Mouse (Mus musculus) frontal cortex, postnatal 10 days (tissue): ENCODE measurements around the gene 6430548M08Rik.

Experiments
- DNase-seq, 2 experiments: peaks; one replicate each; pipeline ENCODE4 v3.0.0; 2022; ENCODE audit warnings: low spot score in 2 of 2, mixed read lengths in 1 of 2

Gene 6430548M08Rik

DNA sequence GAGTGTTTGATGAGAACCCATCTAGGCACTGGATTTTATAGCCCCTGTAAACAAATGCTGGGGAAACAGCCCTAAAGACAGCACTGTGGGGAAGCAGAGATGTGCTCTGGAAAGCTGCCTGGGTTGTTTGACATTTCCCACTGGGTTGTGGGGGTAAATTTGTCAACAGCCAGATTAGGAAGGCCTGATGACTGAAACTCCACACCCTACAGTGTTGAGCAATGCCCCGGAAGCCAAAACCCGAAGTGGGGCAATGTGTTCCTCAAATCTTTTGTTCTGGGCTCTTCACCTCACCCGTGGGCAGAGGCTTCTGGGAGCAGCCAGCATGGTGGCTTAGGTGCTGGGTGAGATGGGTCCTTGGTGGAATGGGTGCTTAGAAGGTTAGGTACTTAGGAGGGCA lies 4.8 kb upstream of the 6430548M08Rik start:
- no peak for DNase-seq

DNA sequence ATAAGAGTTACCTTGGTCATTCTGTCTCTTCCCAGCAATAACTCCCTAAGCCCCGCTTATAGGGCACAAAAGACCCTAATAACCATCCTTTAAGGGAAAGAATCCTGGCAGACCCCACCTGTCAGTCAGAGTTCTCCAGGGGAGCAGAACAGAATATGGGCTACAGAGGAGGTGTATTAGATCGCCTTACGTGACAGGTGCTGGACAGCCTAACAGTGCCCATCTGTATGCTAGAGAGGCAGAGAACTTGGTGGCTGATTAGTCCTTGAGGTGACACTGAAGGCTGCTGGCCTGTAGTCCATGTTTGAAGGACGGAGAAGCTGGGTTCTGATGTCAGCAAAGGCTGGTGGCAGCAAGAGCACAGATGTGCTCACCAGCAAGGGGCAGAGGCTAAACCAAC lies 3.0 kb upstream of the 6430548M08Rik start:
- DNase-seq, result no peak

DNA sequence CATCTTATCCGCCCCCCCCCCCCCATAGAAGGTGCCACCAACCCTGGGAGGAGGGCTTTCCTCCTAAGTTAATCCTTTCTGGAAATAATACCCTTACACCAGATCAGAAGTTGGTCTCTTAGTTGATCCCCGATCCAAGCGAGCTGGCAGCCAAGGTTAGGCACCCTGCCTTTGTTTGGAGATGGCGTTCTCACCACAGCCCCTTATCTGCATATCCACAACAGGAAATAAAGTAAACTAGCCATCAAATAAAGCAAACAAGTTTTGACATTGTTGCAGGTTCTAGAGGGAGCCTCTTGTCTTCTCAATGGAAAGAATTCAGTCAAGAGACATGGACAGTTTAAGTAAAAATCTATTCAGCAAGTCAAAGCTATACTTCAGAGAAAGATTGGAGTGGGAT lies 2.6 kb upstream of the 6430548M08Rik start:
- DNase-seq, result no peak

- DNase-seq, result no peak
Observed at GRCm38 (mm10) chr8:120112535-120112934, 1.4 kb upstream of the 6430548M08Rik start.

DNA sequence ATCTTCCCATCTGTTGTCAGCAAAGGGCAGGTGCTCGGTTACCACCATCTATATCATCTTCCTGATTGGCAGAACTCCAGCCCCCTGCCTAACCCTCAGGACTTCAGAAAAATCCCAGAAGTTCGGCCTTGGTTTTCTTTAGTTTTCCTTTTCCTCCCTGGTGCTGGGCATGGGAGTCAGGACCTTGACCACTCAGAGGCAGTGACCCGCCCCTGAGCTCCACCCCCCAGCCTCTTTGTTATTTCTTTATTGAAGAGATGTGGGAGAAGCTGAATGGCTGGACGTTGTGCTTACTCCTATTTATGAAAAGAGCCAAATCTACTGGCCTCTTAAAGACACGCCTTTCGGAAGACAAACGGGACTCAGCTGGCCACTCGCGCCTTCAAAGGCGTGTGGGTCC lies 646 bp upstream of the 6430548M08Rik start:
- no peak for DNase-seq

GRCm38 (mm10) chr8:120114315-120114841 lies 426 bp downstream of the 6430548M08Rik start:
- peak in 1 of 2 experiments; percentile 54 for DNase-seq

DNA sequence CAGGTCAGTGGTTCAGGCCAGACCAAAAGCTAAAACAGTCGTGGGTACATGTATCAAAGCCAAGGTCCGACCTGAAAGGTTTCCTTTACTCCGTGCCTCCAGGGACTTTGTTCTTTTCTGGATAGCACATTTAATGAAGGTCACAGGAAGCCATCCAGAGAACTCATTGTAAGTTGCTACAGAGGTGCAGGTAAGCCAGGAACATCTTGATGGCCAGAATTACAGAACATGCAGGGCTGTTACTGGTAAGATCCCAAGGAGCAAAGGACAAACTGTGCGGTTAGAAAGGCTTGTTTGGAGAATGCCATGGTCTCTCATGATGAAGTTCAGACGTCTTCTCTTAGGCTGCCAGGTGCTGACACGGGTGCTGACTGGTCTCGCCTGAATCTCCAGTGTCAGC lies 2.6 kb downstream of the 6430548M08Rik start:
- no peak for DNase-seq

DNA sequence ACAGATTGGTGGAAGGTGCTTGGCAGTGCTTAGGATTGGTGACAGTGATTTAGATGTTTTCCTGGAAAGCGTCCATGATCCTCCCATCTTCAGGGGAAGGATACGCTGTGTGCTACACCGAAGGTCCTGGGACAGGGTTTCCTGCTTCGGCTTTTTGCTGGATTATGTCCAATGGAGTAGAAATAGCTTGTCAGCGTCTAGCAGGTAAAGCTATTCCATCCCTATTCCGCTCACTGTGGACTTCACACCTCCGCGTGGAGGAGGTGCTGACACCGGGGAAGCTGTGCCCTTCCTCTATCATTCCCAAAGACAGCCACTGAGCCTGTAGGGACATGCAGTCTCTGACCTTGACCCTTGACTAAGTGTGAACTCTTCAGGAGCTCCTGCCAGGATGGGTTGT lies 4.2 kb downstream of the 6430548M08Rik start:
- DNase-seq, result no peak

GRCm38 (mm10) chr8:120118847-120119246 lies 4.9 kb downstream of the 6430548M08Rik start:
- DNase-seq, result no peak

GRCm38 (mm10) chr8:120119429-120119828 lies 5.5 kb downstream of the 6430548M08Rik start:
- DNase-seq, result no peak

- no peak for DNase-seq
Observed at GRCm38 (mm10) chr8:120119931-120120330, 6.0 kb downstream of the 6430548M08Rik start.

- DNase-seq, result no peak
Observed at GRCm38 (mm10) chr8:120120951-120121350, 7.0 kb downstream of the 6430548M08Rik start.

- no peak for DNase-seq
Observed at GRCm38 (mm10) chr8:120124261-120124660, 10.3 kb downstream of the 6430548M08Rik start.

- no peak for DNase-seq
Observed at GRCm38 (mm10) chr8:120124836-120125389, 11.0 kb downstream of the 6430548M08Rik start.

GRCm38 (mm10) chr8:120126357-120127161 lies 12.6 kb downstream of the 6430548M08Rik start:
- no peak for DNase-seq

- no peak for DNase-seq
Observed at GRCm38 (mm10) chr8:120129547-120129946, 15.6 kb downstream of the 6430548M08Rik start.

DNA sequence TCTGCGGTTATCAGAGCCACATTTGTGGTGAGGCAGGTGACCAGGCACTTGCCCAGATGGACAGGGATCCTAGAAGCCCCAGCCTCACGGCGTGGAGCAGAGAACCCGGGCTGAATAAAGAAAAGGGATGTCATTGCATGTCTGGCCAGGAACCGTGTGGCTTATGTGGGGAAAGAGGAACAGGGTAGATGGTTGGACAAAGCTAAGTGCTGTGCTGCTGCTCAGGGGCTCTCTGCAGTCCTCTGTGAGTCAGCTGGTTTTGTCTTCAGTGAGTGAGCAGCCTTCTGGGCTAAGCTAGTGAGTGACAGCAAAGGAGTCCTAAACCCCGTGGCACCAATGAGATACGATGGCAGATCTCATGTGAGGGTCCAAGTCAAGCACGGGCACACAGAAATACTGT lies 17.2 kb downstream of the 6430548M08Rik start:
- DNase-seq, result no peak

GRCm38 (mm10) chr8:120133169-120133568 lies 19.2 kb downstream of the 6430548M08Rik start:
- no peak for DNase-seq

DNA sequence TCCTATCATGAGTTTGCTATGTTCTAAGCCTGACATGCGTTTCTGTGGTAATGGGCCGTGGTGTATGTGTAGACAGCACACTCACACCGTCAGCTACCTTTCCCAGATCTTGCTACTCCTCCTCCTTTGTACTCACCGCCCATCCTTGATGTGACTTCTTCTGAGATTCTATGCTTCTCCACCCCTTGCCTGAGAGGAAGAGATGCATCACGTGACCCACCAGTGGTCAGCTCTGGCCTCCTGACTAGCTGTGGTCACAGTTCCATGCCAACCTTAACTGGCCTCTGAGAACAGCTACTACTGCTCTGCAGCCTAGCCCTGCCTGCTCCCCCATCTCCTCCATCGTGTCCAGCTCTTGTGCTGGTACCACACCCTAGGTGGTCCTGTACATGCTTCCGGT lies 21.7 kb downstream of the 6430548M08Rik start:
- no peak for DNase-seq

DNA sequence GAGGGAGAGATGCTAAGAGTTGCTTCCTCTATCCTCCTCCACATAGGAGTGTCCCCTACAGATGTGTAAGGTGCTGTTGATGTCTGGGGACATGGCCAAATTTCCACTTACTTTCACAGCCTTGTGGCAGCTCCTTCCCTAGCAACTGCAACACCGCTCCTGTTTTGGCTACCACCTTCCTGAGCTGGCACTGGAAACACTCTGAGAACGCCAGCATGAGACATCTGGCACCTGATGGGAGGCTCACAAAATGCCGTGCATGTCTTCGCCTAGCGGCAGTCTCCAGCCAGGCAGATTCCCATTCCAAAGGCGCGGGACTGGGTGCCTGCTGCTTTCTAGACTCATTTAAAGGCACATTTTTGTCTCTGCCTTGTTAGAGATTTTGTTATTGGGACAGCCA lies 22.7 kb downstream of the 6430548M08Rik start:
- peak; percentile 51 to 76 for DNase-seq

- no peak for DNase-seq
Observed at GRCm38 (mm10) chr8:120138958-120139357, 25.0 kb downstream of the 6430548M08Rik start.

DNA sequence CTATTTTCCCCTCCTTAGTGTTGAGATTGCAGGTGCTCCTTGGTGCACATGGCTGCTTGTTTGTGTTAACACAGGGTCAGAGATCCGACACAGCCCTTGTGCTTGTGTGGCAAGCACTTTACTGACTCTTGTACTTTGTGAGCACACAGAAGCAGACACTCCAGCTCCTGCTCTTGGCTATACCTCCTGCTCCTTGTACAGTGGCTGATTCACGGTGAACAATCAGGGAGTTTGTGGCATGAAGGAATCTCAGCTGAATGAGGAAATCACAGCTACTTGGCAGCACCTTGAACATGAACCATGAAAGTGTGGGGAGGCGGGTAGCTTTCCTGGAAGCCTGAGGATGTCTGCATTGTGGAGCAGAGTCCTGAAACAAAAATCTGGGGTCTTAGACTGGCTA lies 26.8 kb downstream of the 6430548M08Rik start:
- no peak for DNase-seq
